In genomic region chr1:19236051-19236450, GRCm38 (mm10) we compare ENCODE assay signal across 15 mouse cellular contexts. TPM values are rescaled to one million over a fixed set of nuclear protein-coding genes. Genes with fewer than 3 reads are reported as not detected.
"Had no signal": no experiment of that assay in that cellular context is flagged by ENCODE, and none has a peak within 500 bp of the region (broad histone marks: within the 10 kb centered on the region; RNA-seq: fewer than 3 reads in every experiment).

No protein-coding gene starts in this region.

- H3K9ac ChIP-seq: limb, embryonic 13.5 days; liver, embryonic 14.5 days; neural tube, embryonic 12.5 days had no signal

- H3K27ac ChIP-seq: kidney, postnatal 0 days; liver, embryonic 14.5 days; neural tube, embryonic 12.5 days had no signal

- DNase-seq: kidney, adult 11 months; layer of hippocampus, adult 9-11 months; layer of hippocampus, postnatal 36 days; lung, adult 18-20 months; right cerebral cortex, adult 18-20 months; right cerebral cortex, postnatal 25 days; thymus, postnatal 4 days had no signal

- H3K4me3 ChIP-seq: neural tube, embryonic 12.5 days had no signal

- H3K36me3 ChIP-seq: limb, embryonic 13.5 days; neural tube, embryonic 12.5 days had no signal

- H3K9me3 ChIP-seq: limb, embryonic 13.5 days; neural tube, embryonic 12.5 days had no signal

RNA-seq across cellular contexts. Expression of gene Tfap2b, which starts 27.3 kb away (rescaled TPM):
- total RNA-seq: liver, adult 2 months; megakaryocyte-erythroid progenitor cell, adult 5-6 weeks; monocyte, adult 5-6 weeks had no signal
- polyA plus RNA-seq: small intestine, adult 2 months had no signal
